Mouse (Mus musculus) G1E (cell line): ENCODE data around the gene Irf2.

Source experiments
- CTCF ChIP-seq: IDR thresholded peaks from 2 replicates; pipeline ENCODE4 v1.5.1; 2012; ENCODE audit warnings: low read depth, low read length, inconsistent platforms, mixed read lengths
- GATA1 ChIP-seq: IDR thresholded peaks from 2 replicates; pipeline ENCODE4 v1.6.1; 2012; ENCODE audit warnings: borderline replicate concordance, low read length, inconsistent platforms, mixed read lengths
- GATA2 ChIP-seq: IDR thresholded peaks from 2 replicates; pipeline ENCODE4 v1.6.1; 2012; ENCODE audit warnings: low read depth, low read length, inconsistent platforms, borderline replicate concordance
- POLR2AphosphoS5 ChIP-seq: IDR thresholded peaks from 2 replicates; pipeline ENCODE4 v1.6.1; 2012; ENCODE audit warnings: low read depth, low read length, inconsistent platforms; ENCODE audit not compliant: insufficient replicate concordance
- TAL1 ChIP-seq: conservative IDR thresholded peaks from 2 replicates; pipeline ENCODE4 v1.6.1; 2012; ENCODE audit warnings: low read depth, low read length, inconsistent platforms, mixed read lengths

DNA sequence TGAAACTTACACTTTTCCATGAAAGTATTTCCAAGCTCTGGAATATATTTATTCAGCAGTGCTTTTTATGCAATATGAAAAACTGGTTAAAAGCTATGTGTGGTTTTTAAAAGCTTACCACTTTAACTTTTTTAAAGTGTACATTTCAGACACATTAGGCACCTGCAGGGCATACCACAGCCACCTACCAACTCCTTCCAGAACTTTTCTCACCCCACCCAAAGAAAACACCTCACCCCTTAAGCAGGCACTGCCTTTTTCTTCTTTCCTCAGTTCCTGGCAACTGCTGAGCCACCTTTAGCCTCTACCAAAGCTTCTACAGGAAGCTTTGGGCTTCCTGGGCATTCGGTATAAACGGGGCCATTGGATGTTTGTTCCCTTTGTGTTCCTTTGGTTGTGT, 62.5 kb downstream of the Irf2 start:
- no peak for TF ChIP-seq CTCF
- no peak for TF ChIP-seq TAL1
- no peak for TF ChIP-seq POLR2AphosphoS5
- no peak for TF ChIP-seq GATA1
- TF ChIP-seq GATA2 = no peak
